Mouse (Mus musculus): Measurements from ENCODE around the gene Sec14l3.
"Not testable (repeated sequence)": the region's sequence is repeated elsewhere in the genome, so short reads cannot be mapped to it uniquely, and the experiment has no call there.

The Sec14l3 gene

GRCm38 (mm10) chr11:4101851-4102250 lies 37.2 kb downstream of the Sec14l3 start:
- no peak for DNase-seq (ENCODE audit: low read depth, low spot score)

GRCm38 (mm10) chr11:4103522-4103921 lies 38.9 kb downstream of the Sec14l3 start:
- DNase-seq (ENCODE audit: low read depth, low spot score), result no peak

DNA sequence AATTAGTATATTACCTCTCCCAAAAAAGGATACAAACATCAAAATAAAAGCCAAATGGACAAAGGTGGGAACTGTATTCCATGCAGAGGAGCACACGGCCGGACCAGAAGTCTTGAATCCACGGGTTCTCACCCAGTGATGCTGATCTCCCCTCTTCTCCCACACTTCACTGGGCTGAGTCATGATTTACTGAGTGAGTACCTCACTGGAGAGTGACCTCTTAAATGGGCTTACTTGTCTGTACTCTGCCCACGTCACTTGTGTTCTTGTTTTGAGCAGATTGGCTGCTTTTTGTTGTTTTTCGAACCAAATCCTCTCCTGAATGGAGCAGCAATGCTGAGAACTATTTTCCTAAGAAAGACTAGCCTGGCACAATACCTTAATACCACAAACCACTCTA lies 40.3 kb downstream of the Sec14l3 start:
- no peak for DNase-seq (ENCODE audit: low read depth, low spot score)

- no peak for DNase-seq (ENCODE audit: low read depth, low spot score)
These were observed 40.8 kb downstream of the Sec14l3 start for GRCm38 (mm10) chr11:4105444-4105843.

- not testable (repeated sequence) for DNase-seq (ENCODE audit: low read depth, low spot score)
These were observed 43.3 kb downstream of the Sec14l3 start for GRCm38 (mm10) chr11:4107901-4108300.

- no peak for DNase-seq (ENCODE audit: low read depth, low spot score)
These were observed 44.0 kb downstream of the Sec14l3 start for GRCm38 (mm10) chr11:4108691-4109090.

DNA sequence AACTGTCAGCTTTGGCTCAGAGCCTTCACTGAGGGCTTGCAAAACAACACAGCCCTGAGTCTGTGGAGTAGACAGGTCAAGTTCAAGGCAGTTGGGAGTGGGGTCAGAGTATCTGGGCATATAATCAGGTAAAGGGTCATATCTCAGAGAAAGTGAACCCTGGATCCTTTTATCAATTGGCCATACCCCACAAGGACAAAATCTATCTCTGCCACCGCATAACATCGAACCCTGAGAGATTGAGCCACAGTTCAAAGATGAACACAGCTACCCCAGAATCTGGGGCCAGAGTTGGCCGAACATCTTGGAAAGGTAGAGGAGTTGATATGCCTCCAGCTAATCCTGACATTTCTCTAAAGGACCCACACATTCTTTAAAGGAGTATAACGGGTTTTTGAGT lies 47.4 kb downstream of the Sec14l3 start:
- no peak for DNase-seq (ENCODE audit: low read depth, low spot score)

DNA sequence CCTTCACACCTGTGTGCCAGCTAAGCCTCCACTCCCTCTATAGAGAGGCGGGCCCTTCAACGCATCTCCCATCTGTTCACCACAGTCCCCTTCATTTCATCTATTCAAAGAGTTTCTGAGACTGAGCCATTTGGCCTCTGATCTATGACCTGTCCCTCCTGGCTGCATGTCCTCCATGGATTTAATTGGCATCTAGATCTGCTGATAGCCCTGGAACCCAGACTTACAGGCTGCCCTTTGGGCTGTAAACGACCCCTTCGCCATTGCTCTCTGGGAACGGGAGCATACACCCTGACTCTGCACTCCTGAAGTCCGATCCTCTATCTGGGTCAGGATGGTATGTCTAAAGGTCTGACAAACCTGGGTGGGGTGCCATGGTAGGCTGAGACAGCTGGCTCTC lies 48.2 kb downstream of the Sec14l3 start:
- no peak for DNase-seq (ENCODE audit: low read depth, low spot score)

GRCm38 (mm10) chr11:4113496-4113895 lies 48.9 kb downstream of the Sec14l3 start:
- no peak for DNase-seq (ENCODE audit: low read depth, low spot score)

- DNase-seq (ENCODE audit: low read depth, low spot score), result no peak
These were observed 49.3 kb downstream of the Sec14l3 start for GRCm38 (mm10) chr11:4113970-4114369.

GRCm38 (mm10) chr11:4114541-4114940 lies 49.9 kb downstream of the Sec14l3 start:
- DNase-seq (ENCODE audit: low read depth, low spot score), result not testable (repeated sequence)

DNA sequence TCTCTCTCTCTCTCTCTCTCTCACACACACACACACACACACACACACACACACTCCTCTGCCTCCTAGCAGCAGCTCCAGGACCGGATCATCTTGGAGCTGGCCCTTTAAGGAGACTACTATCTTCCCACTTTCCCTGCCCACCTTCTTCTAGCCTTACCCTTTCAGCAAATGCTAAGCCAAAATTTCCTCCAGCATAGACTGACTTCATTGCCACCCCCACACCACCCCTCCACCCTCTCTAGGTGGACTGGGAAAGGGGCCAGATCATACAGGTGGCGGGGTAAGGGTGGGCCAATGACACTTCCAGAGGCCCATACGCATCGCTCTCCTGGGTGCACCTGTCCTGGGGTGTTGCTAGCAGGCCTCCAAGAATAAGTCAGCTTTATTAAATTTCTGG lies 50.8 kb downstream of the Sec14l3 start:
- DNase-seq (ENCODE audit: low read depth, low spot score), result no peak

GRCm38 (mm10) chr11:4116458-4117141 lies 52.0 kb downstream of the Sec14l3 start:
- no peak for DNase-seq (ENCODE audit: low read depth, low spot score)

DNA sequence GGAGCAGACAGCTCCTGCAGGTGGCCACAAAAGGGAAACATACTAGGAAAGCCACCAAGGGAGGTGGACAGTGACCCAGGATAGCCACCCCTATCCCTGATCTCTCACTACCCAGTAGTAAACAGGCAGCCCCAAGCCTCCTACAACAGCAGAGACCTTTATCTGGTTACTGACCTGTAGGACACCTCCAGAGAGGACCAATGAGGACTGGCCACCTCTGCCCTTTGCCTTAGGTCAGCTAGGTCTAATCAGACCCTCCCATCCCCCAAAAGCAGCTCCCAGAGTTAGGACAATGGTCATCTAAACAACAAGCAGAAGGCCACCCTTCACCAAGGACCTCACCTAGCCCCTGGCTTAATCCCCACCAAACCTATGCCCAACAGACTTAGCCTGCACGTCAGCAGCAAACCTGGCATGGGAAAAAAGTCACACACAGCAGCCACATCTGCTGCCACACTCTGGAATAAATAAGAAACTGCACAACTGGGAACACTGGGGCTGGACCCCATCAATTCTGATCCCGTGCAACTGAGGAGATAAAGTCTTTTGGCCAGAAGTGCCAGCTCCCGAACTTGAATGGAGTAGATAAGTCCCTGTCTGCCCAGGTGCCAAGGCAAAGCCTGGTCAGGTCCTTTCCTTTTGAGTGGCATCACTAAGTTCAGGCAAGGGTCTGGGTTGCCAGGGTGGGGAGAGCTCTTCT lies 52.9 kb downstream of the Sec14l3 start:
- DNase-seq (ENCODE audit: low read depth, low spot score), result no peak

GRCm38 (mm10) chr11:4118081-4118921 lies 53.7 kb downstream of the Sec14l3 start:
- no peak for DNase-seq (ENCODE audit: low read depth, low spot score)

- DNase-seq (ENCODE audit: low read depth, low spot score), result no peak
These were observed 55.0 kb downstream of the Sec14l3 start for GRCm38 (mm10) chr11:4119635-4120034.

DNA sequence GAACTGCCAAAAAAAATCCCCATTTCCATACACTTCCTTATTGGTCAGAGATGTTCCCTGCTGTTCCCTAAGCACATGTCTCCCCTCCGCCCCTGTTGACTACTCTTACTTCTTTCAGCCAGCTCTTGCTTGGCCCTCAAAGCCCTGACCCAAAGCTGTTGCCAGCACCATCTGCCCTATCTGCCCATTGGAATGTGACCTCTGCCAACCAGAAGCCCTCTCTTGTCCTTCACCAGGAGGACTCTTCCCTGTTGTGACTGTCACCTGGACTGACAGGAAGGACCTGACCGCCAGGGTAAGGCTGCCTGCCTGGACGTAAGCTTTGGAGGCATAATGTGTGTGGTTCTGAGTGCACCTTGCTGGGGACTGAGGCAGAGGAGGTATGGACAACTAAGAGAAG lies 57.0 kb downstream of the Sec14l3 start:
- DNase-seq (ENCODE audit: low read depth, low spot score), result no peak

GRCm38 (mm10) chr11:4122226-4122625 lies 57.6 kb downstream of the Sec14l3 start:
- no peak for DNase-seq (ENCODE audit: low read depth, low spot score)

DNA sequence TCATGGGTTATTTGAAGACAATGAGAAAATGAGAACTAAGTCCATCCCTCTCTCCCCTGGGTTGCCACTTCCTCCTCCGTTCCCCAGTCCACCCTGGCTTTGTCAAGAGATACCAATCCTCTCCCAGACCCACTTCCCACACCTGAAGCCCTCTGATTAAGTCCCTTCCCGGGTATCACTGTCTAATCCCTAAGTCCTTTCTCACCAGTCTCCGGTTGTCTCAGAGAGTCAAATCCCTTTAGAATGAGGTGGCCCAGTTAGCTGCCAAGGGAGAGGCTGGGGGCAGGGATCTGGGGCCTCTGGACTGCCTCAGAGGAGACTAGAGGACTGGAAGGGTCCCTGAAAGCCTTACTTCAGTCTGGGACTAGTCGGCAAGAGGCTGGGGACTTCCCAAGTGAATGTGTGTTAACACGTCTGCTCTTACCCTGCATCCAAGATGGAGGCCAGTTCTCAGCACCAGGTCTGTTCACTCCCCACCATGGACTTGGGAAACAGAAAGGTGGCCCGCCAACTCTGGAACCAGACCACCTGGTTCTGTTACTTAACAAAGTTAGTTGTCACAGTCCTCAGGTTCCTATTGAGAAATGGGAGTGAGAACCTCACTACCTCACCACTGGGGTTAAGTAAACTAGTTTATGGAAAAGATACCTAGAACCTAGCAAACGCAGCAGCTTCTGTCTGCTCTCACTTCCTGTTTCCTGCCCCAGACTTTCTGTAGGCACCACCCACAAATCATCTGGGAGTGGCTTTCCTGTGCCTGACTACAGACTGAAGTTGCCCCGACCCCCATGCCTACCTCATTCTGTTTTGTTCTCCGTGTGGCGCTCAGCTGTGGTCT lies 58.3 kb downstream of the Sec14l3 start, which contains the start of gene Sec14l2:
Sec14l2 (minus strand) TSS at position 674 of the 838 bp plus-strand sequence.
- no peak for DNase-seq (ENCODE audit: low read depth, low spot score)

GRCm38 (mm10) chr11:4123922-4124321 lies 59.3 kb downstream of the Sec14l3 start:
- DNase-seq (ENCODE audit: low read depth, low spot score), result no peak

- no peak for DNase-seq (ENCODE audit: low read depth, low spot score)
These were observed 62.4 kb downstream of the Sec14l3 start for GRCm38 (mm10) chr11:4127059-4127458.
